Mouse (Mus musculus) neural tube, embryonic 11.5 days (tissue): Measurements from ENCODE around the gene Elf1. TPM values are rescaled to one million over a fixed set of nuclear protein-coding genes. Genes with fewer than 3 reads are reported as not detected.

Experiments
- microRNA-seq: library from miRNA; unstranded; fragments of <30 nt; microRNA quantifications from one replicate; pipeline ENCODE4, GENCODE M21; 2016
- polyA plus RNA-seq: library from polyadenylated mRNA; unstranded; fragments of >200 nt; fragmentation: Nextera tagmentation; extraction: Ambion mirVana; gene quantifications from 2 replicates; pipeline ENCODE4 v1.2.1, GENCODE M21; 2014

Elf1 gene
- polyA plus RNA-seq, 1 experiment from 2014 or later: 8.2 TPM

Small RNA genes lying within 50 kb of the gene (microRNA-seq; reads per million reads assigned to microRNA genes)
- gene Gm27857: not detected

Other genes with a start within 250 kb of the Elf1 start
- gene Zfp957, start 233.8 kb upstream of the Elf1 start, polyA plus RNA-seq: not detected in 2 replicates
- 46.2 and 51.8 TPM in 2 replicates for gene Rgcc, start 179.5 kb upstream of the Elf1 start, polyA plus RNA-seq
- 35.5 and 38.8 TPM in 2 replicates for gene Naa16, start 90.4 kb upstream of the Elf1 start, polyA plus RNA-seq
- gene Mtrf1, start 83.4 kb upstream of the Elf1 start, polyA plus RNA-seq: 11.7 and 11.8 TPM in 2 replicates
- 18.4 and 19.9 TPM in 2 replicates for gene Kbtbd7, start 54.7 kb upstream of the Elf1 start, polyA plus RNA-seq
- 5.7 and 6.3 TPM in 2 replicates for gene Kbtbd6, start 29.4 kb upstream of the Elf1 start, polyA plus RNA-seq
- 57.8 TPM in 2 replicates for gene Wbp4, start 326 bp downstream of the Elf1 start, polyA plus RNA-seq
- 153 and 156 TPM in 2 replicates for gene Sugt1, start 106.5 kb downstream of the Elf1 start, polyA plus RNA-seq
- 13.3 and 15.3 TPM in 2 replicates for gene Cnmd, start 181.0 kb downstream of the Elf1 start, polyA plus RNA-seq